Mouse (Mus musculus) NIH3T3 (cell line): ENCODE data around the gene Gsk3a.
"Not testable (repeated sequence)": the region's sequence is repeated elsewhere in the genome, so short reads cannot be mapped to it uniquely, and the experiment has no call there.

Source experiments
- DNase-seq: peaks from one replicate; pipeline ENCODE4 v3.0.0-alpha.2; 2012; ENCODE audit warnings: low read depth

Gsk3a gene

DNA sequence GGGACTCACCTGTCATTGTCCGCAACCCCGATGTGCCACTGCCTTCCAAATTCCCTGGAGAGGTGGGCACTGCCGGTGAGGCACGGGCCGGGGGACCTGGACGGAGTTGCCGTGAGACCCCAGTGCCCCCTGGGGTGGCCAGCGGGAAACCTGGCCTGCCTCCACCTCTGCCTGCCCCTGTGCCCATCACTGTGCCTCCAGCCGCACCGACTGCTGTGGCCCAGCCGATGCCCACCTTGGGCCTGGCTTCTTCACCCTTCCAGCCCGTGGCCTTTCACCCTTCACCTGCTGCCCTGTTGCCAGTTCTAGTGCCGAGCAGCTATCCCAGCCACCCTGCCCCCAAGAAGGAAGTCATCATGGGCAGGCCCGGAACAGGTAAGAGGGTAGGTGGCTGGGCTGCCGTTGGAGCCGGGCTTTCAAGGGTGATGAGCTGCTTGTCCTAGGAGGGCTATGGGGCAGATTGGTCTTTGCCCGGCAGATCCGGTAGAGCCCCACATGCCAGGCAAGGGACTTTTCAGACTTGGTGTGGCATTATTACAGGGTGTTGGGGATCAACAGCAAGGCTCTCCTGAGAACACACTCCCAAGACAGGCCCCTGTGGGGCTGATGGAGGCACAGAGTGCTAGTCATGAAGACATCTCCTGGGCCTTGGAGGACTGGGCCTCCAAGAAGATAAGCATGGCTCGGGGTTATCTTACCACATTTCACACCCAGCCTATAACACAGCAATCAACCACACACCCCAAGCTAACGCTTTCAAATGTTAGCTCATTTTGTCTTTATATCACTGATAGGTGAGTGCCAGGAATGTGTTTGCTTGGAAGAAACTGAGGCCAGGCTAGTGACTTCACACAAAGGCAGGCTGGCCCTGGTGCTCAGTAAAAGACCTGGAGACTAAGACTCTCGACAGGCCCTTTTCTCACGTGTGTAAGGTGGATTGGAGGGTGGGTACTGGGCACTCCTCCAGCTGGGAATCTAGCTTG, 35.9 kb upstream of the Gsk3a start:
- no peak for DNase-seq

- DNase-seq: no peak
Measured at GRCm38 (mm10) chr7:25272445-25273258, 35.0 kb upstream of the Gsk3a start.

DNA sequence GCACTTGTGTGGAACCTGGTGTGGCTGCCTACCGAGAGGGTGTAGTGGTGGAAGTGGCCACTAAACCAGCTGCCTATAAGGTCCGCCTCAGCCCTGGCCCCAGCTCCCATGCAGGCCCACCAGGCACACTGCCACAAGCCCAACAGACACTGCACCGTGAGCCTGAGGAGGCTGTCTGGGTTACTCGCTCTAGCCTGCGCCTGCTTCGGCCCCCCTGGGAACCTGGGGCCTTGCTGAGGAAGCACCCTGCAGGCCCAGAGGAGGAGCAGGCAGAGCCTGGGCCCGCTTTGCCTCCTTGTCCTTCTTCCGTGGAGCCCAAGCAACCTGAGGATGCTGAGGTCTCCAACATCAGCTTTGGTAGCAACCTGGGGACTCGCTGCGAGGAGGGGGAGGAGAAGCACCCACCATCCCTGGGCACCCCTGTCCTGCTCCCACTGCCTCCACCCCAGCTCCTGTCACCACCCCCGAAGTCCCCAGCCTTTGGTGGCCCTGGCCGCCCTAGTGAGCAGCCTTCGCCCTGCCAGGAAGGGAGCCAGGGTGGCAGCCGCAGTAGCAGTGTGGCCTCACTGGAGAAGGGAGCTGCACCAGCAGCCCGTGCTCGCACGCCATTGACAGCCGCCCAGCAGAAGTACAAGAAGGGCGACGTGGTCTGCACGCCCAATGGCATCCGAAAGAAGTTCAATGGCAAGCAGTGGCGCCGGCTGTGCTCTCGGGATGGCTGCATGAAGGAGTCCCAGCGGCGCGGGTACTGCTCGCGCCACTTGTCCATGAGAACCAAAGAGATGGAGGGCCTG, 34.2 kb upstream of the Gsk3a start:
- DNase-seq: no peak

DNA sequence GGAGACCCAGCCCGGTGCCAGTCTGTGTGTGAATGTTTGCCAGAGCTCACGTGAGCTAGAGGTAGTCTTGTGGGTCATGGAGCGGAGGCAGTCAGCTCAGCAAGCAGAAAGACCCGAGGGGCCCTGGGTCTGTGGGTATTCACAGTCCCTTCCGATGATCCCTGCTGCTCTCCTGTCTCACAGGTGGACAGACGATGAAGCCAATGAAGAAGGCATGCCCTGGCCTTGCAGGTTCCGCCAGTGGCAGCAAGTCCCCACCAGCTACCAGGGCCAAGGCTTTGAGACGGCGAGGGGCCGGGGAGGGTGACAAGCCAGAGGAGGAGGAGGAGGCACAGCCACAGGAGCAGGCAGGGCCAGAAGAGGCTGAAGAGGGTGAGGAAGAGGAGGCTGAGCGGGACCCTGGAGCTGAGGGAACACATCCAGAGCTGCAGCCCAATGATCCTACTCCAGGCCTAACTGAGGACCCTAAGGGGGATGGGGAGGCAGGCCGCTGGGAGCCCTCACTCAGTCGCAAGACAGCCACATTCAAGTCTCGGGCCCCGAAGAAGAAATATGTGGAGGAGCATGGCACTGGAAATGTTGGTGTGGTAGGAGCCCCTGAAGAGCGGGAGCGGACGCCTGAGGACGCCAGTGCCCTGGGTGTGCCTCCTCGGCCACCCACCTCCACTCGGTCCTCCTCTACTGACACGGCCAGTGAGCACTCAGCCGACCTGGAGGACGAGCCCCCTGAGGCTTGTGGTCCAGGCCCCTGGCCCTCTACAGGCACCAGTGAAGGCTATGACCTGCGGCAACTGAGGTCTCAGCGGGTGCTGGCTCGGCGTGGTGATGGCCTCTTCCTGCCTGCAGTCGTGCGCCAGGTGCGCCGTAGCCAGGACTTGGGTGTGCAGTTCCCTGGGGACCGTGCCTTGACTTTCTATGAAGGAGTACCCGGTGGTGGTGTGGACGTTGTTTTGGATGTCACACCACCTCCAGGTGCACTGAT, 33.3 kb upstream of the Gsk3a start:
- no peak for DNase-seq

- no peak for DNase-seq
Measured at GRCm38 (mm10) chr7:25269545-25270271, 32.1 kb upstream of the Gsk3a start.

DNA sequence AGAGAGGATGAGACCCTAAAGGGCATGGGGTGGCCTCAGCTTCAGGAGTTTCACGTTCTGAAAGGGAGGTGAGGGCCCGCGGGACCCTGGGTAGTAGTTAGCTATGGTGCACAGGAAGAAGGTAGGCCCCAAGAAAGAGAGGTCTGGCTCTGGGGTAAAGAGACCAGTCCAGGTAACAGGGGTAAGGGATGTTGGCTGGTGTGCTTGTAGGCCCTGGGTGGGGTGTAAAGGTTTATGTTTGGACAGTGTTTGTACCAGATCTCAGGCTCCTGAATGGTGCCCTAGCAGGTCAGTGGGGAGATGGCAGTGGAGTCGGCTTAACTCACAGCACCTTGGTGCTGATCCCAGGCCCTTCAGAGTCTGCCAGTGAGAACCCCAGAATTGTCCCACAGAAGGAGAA, 31.4 kb upstream of the Gsk3a start:
- DNase-seq: no peak

- DNase-seq: no peak
Measured at GRCm38 (mm10) chr7:25268588-25268987, 30.9 kb upstream of the Gsk3a start.

GRCm38 (mm10) chr7:25267751-25268463, 30.3 kb upstream of the Gsk3a start:
- peak; percentile 100 for DNase-seq

GRCm38 (mm10) chr7:25267301-25267750, 29.7 kb upstream of the Gsk3a start, which contains the start of gene Cic:
Gene Cic, plus strand, starts transcription at chr7:25267704.
- DNase-seq: peak; percentile 99

DNA sequence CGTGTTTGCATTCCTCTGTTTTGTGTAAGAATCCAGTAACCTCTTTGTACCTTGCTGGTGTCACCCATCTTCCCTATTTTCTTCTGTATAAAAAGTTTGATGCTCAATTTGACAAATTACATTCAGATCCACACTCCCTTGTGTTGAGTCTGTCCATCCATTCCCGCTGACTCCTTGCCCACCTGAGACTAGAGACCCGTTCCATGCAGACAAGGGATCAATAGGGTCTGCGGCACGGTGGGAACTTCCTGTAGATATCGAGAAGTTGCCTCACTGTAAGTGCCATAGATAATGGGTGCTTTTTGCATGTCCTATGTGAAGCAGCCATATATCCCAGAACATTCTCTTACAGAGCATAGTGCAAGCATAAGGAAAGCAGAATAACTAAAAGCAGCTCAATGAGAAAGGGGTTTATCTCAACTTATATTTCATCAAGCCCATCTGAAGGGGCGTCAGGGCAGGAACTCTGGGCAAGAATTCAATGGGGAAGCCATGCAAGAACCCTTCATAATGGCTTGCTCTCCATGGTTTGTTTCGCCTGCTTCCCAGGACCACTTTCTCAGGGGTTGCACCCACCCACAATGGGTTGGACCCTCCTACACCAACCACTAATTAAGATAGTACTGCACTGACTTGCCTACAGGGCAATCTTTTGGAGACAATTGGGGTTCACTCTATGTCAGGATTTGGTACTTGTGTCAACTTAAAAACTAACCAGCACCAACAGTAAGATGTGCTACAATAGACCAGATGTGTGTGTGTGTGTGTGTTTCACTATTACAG, 28.7 kb upstream of the Gsk3a start:
- no peak for DNase-seq

DNA sequence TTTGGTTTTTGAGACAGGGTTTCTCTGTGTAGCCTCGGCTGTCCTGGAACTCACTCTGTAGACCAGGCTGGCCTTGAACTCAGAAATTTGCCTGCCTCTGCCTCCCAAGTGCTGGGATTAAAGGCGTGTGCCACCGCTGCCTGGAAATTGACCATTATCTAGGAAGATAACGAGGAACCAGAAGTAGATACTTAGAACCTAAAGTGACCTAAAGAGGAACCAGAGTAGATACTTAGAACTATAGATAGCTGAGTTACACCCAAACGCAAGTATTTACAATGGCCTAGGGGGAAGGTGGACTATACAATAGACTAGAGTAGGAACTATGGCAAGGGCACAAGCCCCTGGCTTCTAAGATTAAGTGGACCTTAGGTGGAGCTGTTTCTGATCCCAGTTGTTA, 28.1 kb upstream of the Gsk3a start:
- not testable (repeated sequence) for DNase-seq

DNA sequence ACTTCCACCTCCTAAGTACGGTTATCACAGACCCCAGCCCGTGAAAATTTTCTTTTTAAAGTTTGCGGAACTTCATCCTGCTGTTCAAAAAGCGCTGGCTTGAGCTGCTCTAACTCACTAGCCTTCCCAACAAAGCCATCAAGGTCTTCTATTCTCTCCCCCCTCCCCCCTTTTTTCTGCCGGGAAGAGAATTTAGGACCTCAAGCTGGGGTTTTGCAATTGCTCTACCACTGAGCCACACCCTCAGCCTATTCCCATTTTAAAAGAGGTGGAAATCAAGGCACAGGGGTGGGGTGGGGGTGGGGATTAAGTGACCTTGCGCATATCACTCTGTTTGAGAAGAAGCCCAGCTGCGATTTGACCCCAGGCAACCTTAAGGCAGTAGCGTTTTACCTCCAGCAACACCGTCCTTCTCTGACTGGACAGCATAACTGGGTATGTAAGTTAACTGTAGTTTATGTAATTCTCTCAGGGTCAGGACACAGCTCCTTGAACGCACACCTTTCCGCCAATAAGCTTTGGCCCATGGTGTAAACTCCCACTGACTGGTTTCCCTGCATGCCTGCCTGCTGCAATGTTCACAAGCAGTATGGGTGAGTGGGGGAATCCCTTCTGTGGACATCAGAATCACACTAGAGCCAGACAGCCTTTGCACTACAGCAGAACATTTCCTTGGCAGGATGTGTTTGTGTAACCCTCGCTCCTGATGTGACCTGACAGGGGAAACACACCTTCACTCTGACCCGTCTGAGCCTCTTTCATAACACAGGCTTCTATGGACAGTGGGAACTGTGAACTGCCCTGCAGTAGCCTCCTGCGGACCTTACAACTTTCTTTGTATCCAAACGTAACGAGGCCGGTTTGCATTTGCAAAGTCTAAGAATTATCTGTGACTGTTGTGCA, 26.6 kb upstream of the Gsk3a start:
- no peak for DNase-seq

DNA sequence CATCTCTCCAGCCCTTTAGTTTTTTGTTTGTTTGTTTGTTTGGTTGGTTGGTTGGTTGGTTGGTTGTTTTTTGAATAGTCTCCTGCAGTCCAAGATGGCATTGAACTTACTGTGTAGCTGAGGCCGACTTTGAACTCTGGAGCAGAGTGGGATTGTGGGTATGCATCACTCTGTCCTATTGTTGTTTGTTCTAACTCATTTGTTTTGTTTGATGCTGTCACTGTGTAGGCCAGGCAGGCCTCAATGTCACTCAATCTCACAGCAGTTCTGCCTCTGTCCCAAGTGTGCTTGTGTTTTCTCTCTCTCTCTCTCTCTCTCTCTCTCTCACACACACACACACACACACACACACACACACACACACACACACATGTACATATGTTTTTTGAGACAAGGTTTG, 24.2 kb upstream of the Gsk3a start:
- no peak for DNase-seq

DNA sequence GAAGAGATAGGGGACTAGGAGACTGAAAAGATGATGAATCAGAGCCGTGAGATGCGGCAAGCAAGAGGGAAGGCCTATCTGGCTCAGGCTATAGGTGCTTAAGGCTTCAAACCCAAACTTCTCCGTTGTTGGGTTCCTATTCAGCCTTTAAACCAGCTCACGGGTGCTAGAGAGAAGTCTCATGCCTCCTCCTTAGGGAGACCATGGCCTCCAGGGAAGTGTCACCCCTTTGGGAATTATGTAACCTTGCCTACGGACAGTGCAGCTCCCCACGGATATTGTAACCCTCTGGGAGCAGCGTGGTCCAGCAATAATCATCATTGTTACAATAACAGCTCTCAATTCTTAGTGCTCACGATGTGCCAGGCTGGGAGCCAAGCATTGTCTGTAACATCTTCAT, 14.2 kb upstream of the Gsk3a start:
- no peak for DNase-seq

DNA sequence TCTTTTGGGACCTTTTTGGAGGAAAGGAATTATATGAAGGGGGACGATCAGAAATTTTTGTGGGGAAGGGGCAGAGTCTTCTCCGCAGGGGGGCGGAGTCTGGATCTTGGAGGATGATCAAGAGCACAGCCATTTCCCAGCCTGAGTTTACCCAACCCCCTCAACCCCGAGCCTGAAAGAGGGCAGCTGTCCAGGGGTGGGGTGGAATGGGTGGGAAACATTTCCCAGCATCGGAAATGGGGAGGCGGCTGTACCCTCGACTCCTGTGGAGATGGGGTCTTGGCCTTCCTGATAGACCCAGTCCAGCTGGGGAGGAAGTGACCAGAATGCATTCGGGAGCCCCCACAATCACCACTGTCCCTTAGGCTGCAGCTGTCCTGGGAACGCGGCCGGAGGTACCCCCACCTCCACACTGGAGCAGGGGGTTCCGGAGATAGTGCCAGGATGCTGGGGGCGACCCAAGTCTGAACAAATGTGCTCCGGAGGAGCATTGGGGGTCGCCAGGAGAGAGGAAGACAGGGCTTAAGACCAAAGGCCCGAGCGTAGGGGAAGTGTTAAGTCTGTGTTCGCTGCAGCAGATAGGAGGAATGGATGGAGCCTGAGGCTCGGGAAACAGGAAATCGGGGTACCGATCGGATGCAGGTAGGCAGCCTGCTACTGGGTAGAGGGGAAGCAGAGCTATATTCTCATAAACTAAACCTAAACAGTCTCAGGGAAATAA, 13.6 kb upstream of the Gsk3a start:
- peak; percentile 73 for DNase-seq

DNA sequence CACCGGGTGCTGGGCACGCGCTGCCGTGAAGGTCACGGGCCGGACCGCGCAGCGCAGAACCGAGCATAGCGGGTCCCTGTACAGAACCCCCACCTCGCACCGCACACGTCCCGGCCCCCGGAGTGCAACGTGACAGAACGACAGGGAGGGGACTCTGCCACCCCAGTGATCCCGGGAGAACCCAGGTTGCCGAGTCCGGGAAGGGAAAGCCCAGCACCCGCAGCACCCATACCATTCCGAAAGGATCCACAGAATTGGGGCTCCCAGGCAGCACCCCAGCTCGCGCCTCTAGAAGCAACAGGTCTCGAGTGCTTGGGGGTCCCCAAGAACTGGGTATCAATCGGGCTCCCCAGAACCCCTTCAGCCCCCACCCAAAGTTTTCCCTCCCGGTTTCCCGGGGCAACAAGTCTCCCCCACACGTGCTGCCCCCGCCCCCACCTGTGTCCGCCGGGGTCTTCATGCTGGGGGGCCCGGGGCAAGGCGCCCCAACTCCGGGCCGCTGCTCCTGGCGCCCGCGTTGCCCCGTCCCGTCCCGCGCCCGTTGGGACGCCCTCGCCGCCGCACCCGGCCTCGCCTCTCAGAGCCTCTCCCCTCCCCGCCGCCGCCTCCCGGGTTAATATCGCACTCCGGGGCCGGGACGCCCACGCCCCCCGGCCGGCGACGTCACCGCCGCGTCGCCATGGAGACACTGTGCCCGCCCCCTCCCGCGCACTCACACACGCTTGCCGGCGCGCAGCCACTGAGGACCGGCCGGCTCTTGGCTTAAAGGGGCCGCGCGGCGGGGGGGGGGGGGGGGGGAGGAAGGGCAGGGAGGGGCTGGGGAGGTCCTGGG, 12.7 kb upstream of the Gsk3a start, which contains the start of gene Erf:
Erf (minus strand) TSS at position 621 of the 832 bp plus-strand sequence.
- DNase-seq: peak; percentile 98
